Comparison of ENCODE assay signal across 15 mouse cellular contexts in the genomic region with DNA sequence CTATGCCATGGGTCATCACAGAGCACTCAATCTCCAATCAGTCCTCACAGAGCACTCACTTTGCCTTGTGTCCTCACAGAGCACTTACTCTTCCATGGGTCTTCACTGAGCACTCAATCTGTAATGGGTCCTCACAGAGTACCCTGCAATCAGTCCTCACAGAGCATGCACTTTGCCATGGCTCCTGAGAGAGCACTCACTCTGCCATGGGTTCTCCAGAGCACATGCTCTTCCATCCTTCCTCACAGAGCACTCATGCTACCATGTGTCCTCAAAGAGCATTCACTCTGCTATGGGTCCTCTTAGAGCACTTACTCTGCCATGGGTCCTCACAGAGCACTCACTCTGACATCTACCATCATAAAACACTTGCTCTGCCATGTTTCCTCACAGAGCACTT.
"Had no signal": no experiment of that assay in that cellular context is flagged by ENCODE, and none has a peak within 500 bp of the region (broad histone marks: within the 10 kb centered on the region; RNA-seq: fewer than 3 reads in every experiment).

No protein-coding gene starts in this region.

- H3K27me3 ChIP-seq: lung, embryonic 15.5 days; megakaryocyte, embryonic 14.5 days; midbrain, embryonic 13.5 days; midbrain, embryonic 15.5 days; neural tube, embryonic 12.5 days; stomach, embryonic 15.5 days had no signal

- H3K4me3 ChIP-seq: lung, embryonic 15.5 days; megakaryocyte, embryonic 14.5 days; midbrain, embryonic 13.5 days; midbrain, embryonic 15.5 days; neural tube, embryonic 12.5 days; stomach, embryonic 15.5 days had no signal

- H3K36me3 ChIP-seq: lung, embryonic 15.5 days; midbrain, embryonic 13.5 days; midbrain, embryonic 15.5 days; neural tube, embryonic 12.5 days; stomach, embryonic 15.5 days had no signal

- H3K4me1 ChIP-seq: lung, embryonic 15.5 days; megakaryocyte, embryonic 14.5 days; midbrain, embryonic 13.5 days; midbrain, embryonic 15.5 days; neural tube, embryonic 12.5 days; stomach, embryonic 15.5 days had no signal

- H3K9me3 ChIP-seq: lung, embryonic 15.5 days; midbrain, embryonic 13.5 days; midbrain, embryonic 15.5 days; stomach, embryonic 15.5 days had no signal

- H3K27ac ChIP-seq: lung, embryonic 15.5 days; macrophage; midbrain, embryonic 13.5 days; midbrain, embryonic 15.5 days; neural tube, embryonic 12.5 days; stomach, embryonic 15.5 days; stomach, postnatal 0 days had no signal

- DNase-seq: lung, adult 2 months; lung, postnatal 14 days; lung, postnatal 36 days; right cerebral cortex, postnatal 14 days; thymus, adult 2 months; thymus, postnatal 25 days; thymus, postnatal 4 days had no signal
